Mouse (Mus musculus): Measurements from ENCODE around the gene Slc25a35.

- TF ChIP-seq CTCF (conservative IDR thresholded peaks at IDR 0.05 in 1 of 2, IDR thresholded peaks at IDR 0.05 in 1 of 2; ENCODE audit: low read depth in 2 of 2, low read length in 2 of 2) (no peak), ZKSCAN1 (IDR thresholded peaks at IDR 0.05; ENCODE audit: borderline replicate concordance, low read depth, low read length) (no peak), POLR2A (IDR thresholded peaks at IDR 0.05; ENCODE audit: low read depth, low read length) (no peak), MEF2A (IDR thresholded peaks at IDR 0.05; ENCODE audit: borderline replicate concordance, low read depth, low read length) (no peak)
These were observed 52.8 kb downstream of the Slc25a35 start for GRCm38 (mm10) chr11:69020691-69021090.
